Mouse (Mus musculus) CH12.LX (cell line): ENCODE results near the gene Utp11. TPM values are rescaled to one million over a fixed set of nuclear protein-coding genes. Genes with fewer than 3 reads are reported as not detected.

ENCODE experiments used
- DNase-seq: peaks from one replicate; pipeline ENCODE4 v3.0.0-alpha.2; 2013; ENCODE audit errors: extremely low read depth
- H3K27ac ChIP-seq: 2 replicates; pipeline ENCODE4 v1.5.1; 2012; ENCODE audit warnings: low read depth, mild to moderate bottlenecking, control low read depth, moderate library complexity; ENCODE audit not compliant: insufficient read depth
- H3K27me3 ChIP-seq: replicated peaks from 2 replicates; pipeline ENCODE3; 2012; ENCODE audit warnings: inconsistent platforms
- H3K36me3 ChIP-seq, 2 experiments: replicated peaks in 1 of 2; 2 replicates each; pipeline versions ENCODE3 to v1.6.1; 2012; ENCODE audit warnings: inconsistent platforms in 1 of 2, low read length in 1 of 2, mild to moderate bottlenecking in 1 of 2, mixed read lengths in 1 of 2, moderate library complexity in 1 of 2; ENCODE audit not compliant: control insufficient read depth in 1 of 2, insufficient read depth in 1 of 2
- H3K4me1 ChIP-seq, 2 experiments: 2 replicates each; pipeline ENCODE4 v1.6.1; 2012; ENCODE audit warnings: inconsistent platforms in 1 of 2, moderate library complexity in 1 of 2; ENCODE audit not compliant: insufficient read depth in 2 of 2, control insufficient read depth in 1 of 2
- H3K4me2 ChIP-seq: 2 replicates; pipeline ENCODE4 v1.6.1; 2012; ENCODE audit warnings: low read depth, mild to moderate bottlenecking, control low read depth; ENCODE audit not compliant: poor library complexity, insufficient read depth, severe bottlenecking
- H3K4me3 ChIP-seq, 3 experiments: fragments of 150-350 bp in 1 of 3; sonication (generic) in 1 of 3; replicated peaks in 1 of 3; 2 replicates each; pipeline versions ENCODE3 to v1.5.1; 2011 to 2012; ENCODE audit warnings: low read depth in 2 of 3, low read length in 2 of 3, mild to moderate bottlenecking in 2 of 3, moderate library complexity in 2 of 3, control low read depth in 1 of 3, improper control_type of control experiment in 1 of 3, inconsistent platforms in 1 of 3, mixed read lengths in 1 of 3; ENCODE audit not compliant: poor library complexity in 1 of 3
- H3K79me2 ChIP-seq: replicated peaks from 2 replicates; pipeline ENCODE4 v1.6.1; 2012; ENCODE audit warnings: mild to moderate bottlenecking, moderate library complexity; ENCODE audit not compliant: control insufficient read depth, poor library complexity, insufficient read depth, severe bottlenecking; ENCODE audit errors: extremely low read depth
- H3K9ac ChIP-seq: 2 replicates; pipeline ENCODE4 v1.6.1; 2012; ENCODE audit warnings: low read depth, mild to moderate bottlenecking, control low read depth, moderate library complexity; ENCODE audit not compliant: insufficient read depth
- H3K9me3 ChIP-seq: replicated peaks from 2 replicates; pipeline ENCODE3; 2012; ENCODE audit warnings: low read length, inconsistent platforms, mixed read lengths
- BHLHE40 ChIP-seq: IDR thresholded peaks from 2 replicates; pipeline ENCODE4 v1.6.1; 2011; ENCODE audit warnings: mild to moderate bottlenecking, low read depth, low read length, improper control_type of control experiment
- CHD2 ChIP-seq: IDR thresholded peaks from 2 replicates; pipeline ENCODE4 v1.6.1; 2011; ENCODE audit warnings: low read length, improper control_type of control experiment
- E2F4 ChIP-seq: IDR thresholded peaks from 2 replicates; pipeline ENCODE4 v1.6.1; 2011; ENCODE audit warnings: low read depth, low read length, improper control_type of control experiment; ENCODE audit not compliant: insufficient replicate concordance
- EP300 ChIP-seq: IDR thresholded peaks from 2 replicates; pipeline ENCODE4 v1.6.1; 2011; ENCODE audit warnings: low read length, improper control_type of control experiment
- IRF4 ChIP-seq: IDR thresholded peaks from 2 replicates; pipeline ENCODE4 v1.6.1; 2014; ENCODE audit warnings: low read depth, mild to moderate bottlenecking, inconsistent platforms, low read length, improper control_type of control experiment
- JUND ChIP-seq: conservative IDR thresholded peaks from 2 replicates; pipeline ENCODE4 v1.6.1; 2011; ENCODE audit warnings: low read depth, low read length, improper control_type of control experiment
- MXI1 ChIP-seq: IDR thresholded peaks from 2 replicates; pipeline ENCODE4 v1.6.1; 2011; ENCODE audit warnings: mild to moderate bottlenecking, low read depth, low read length, improper control_type of control experiment
- MYC ChIP-seq: IDR thresholded peaks from 2 replicates; pipeline ENCODE4 v1.6.1; 2011; ENCODE audit warnings: low read depth, mild to moderate bottlenecking, improper control_type of control experiment, low read length
- NRF1 ChIP-seq: IDR thresholded peaks from 2 replicates; pipeline ENCODE4 v1.6.1; 2014; ENCODE audit warnings: low read depth, mild to moderate bottlenecking, inconsistent platforms, low read length, improper control_type of control experiment, moderate library complexity
- PAX5 ChIP-seq: IDR thresholded peaks from 2 replicates; pipeline ENCODE4 v1.6.1; 2012; ENCODE audit warnings: low read length, inconsistent platforms, mixed read lengths
- POLR2A ChIP-seq: IDR thresholded peaks from 2 replicates; pipeline ENCODE4 v1.6.1; 2011; ENCODE audit warnings: low read depth, mild to moderate bottlenecking, improper control_type of control experiment, low read length
- POLR2AphosphoS2 ChIP-seq: IDR thresholded peaks from 2 replicates; pipeline ENCODE4 v1.6.1; 2011; ENCODE audit warnings: low read depth, low read length, improper control_type of control experiment
- SMC3 ChIP-seq: IDR thresholded peaks from 2 replicates; pipeline ENCODE4 v1.6.1; 2011; ENCODE audit warnings: low read depth, low read length, improper control_type of control experiment
- TCF12 ChIP-seq: IDR thresholded peaks from 2 replicates; pipeline ENCODE4 v1.6.1; 2014; ENCODE audit warnings: low read depth, mild to moderate bottlenecking, inconsistent platforms, low read length, improper control_type of control experiment
- UBTF ChIP-seq: IDR thresholded peaks from 2 replicates; pipeline ENCODE4 v1.6.1; 2012; ENCODE audit warnings: low read depth, mild to moderate bottlenecking, inconsistent platforms, low read length, improper control_type of control experiment, moderate library complexity
- USF2 ChIP-seq: conservative IDR thresholded peaks from 2 replicates; pipeline ENCODE4 v1.6.1; 2011; ENCODE audit warnings: low read depth, low read length, improper control_type of control experiment
- ZNF384 ChIP-seq: IDR thresholded peaks from 2 replicates; pipeline ENCODE4 v1.6.1; 2012; ENCODE audit warnings: low read depth, low read length, improper control_type of control experiment, inconsistent platforms
- dilution Hi-C: fragments of 300-500 bp; cut with MboI; formaldehyde crosslinking; loops from 2 replicates; pipeline ENCODE4 v1.14.3; 2020; ENCODE audit warnings: low sequenced_read_pairs; ENCODE audit not compliant: extremely low pct_unique_long_range_greater_than_20kb, extremely low pct_ligation_motif_present
- in situ Hi-C: fragments of 300-500 bp; cut with MboI; formaldehyde crosslinking; loops from 3 replicates; pipeline ENCODE4 v1.14.3; 2019; ENCODE audit warnings: low sequenced_read_pairs, low pct_ligation_motif_present, low pct_unique_long_range_greater_than_20kb, mixed read lengths
- polyA plus RNA-seq: library from polyadenylated mRNA; unstranded; fragments of >175 nt; gene quantifications from 2 replicates; pipeline ENCODE4 v1.2.1, GENCODE M21; 2012; ENCODE audit warnings: low read depth; ENCODE audit not compliant: insufficient read length
- total RNA-seq, 2 experiments: library from RNA; depleted of rRNA; stranded (reverse); fragments of 300-350 nt in 1 of 2; fragments of >200 nt in 1 of 2; gene quantifications; 2 replicates each; pipeline ENCODE4 v1.2.3; 2012 to 2014

Gene Utp11
- total and polyA plus RNA-seq, 3 experiments: 52.7 to 102 (median 78.1) TPM

DNA sequence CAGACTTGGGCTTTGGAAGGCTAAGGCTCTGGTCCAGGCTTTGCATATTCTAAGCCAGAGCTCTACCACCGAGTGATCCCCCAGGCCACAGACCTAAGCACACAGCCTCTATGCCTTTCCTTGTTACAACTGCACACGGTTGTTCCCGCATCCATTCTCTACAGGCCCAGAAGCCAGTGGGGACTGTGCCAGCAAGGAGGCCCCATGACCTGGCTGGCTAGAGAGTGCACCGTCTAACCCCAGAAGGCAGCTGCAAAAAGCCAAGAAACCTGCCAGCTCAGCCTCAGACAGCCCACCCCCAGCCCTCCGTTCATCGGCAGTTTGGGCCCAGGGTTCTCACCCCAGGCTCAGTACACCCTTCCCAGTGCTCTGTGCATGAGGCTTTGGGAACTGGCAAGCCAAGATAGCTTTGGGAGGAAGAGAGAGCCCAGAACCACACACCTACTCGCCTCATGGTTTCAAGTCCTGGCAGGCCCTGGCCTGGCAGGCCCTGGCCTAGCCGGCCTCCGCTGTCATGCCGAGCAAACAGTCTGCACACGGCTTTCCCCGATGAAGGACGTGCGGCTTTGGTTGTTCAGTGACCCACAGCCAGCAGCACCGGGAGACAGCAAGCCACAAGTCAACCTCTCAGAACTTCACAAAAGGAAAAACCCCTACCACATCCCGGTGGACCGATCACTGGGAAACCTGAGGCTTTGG, 18.9 kb downstream of the Utp11 start:
- Histone ChIP-seq H3K4me1 (peaks cover 14 to 36% of the 10 kb centered on the region in 2 experiments), H3K4me2 (no peak overlapping the region), H3K79me2 (no peaks in the 10 kb centered on the region), H3K9me3 (no peaks in the 10 kb centered on the region), H3K27me3 (no peaks in the 10 kb centered on the region), H3K9ac (no peak overlapping the region), H3K36me3 (peaks cover 19 to 45% of the 10 kb centered on the region in 2 experiments), H3K4me3 (no peak overlapping the region), H3K27ac (no peak overlapping the region)
- DNase-seq: no peak
- TF ChIP-seq IRF4 (no peak), TCF12 (no peak), ZNF384 (no peak), JUND (no peak)
- dilution Hi-C loops (no loop called here), in situ Hi-C loops (loop anchor here (10.0 kb wide), 2 partner anchors 450 to 730 kb away; no protein-coding TSS in a partner anchor)

- peaks cover 10 to 30% of the 10 kb centered on the region in 2 experiments for H3K36me3 ChIP-seq
- in situ Hi-C loops: loop anchor here (10.0 kb wide), 2 partner anchors 448 to 728 kb away; no protein-coding TSS in a partner anchor
- H3K4me3 ChIP-seq: no peak overlapping the region
- no peaks in the 10 kb centered on the region for H3K79me2 ChIP-seq
- dilution Hi-C loops: no loop called here
- TF ChIP-seq POLR2A (no peak), UBTF (no peak), IRF4 (no peak), POLR2AphosphoS2 (no peak), NRF1 (no peak), EP300 (no peak), USF2 (no peak), CHD2 (no peak), BHLHE40 (no peak), PAX5 (no peak), MYC (no peak), MXI1 (no peak), SMC3 (no peak), TCF12 (no peak), E2F4 (no peak)
- H3K27me3 ChIP-seq: peaks cover 6% of the 10 kb centered on the region
- DNase-seq: no peak
- no peak overlapping the region for H3K9ac ChIP-seq
- no peak overlapping the region for H3K27ac ChIP-seq
- peaks cover 14 to 36% of the 10 kb centered on the region in 2 experiments for H3K4me1 ChIP-seq
- no peaks in the 10 kb centered on the region for H3K9me3 ChIP-seq
- no peak overlapping the region for H3K4me2 ChIP-seq
These were observed 20.8 kb downstream of the Utp11 start for GRCm38 (mm10) chr4:124672347-124673320.
